Mouse (Mus musculus): ENCODE results near the gene Jak2. TPM values are rescaled to one million over a fixed set of nuclear protein-coding genes. Genes with fewer than 3 reads are reported as not detected.

Jak2 gene
- polyA plus RNA-seq, 1 experiment, result 1.7 TPM

DNA sequence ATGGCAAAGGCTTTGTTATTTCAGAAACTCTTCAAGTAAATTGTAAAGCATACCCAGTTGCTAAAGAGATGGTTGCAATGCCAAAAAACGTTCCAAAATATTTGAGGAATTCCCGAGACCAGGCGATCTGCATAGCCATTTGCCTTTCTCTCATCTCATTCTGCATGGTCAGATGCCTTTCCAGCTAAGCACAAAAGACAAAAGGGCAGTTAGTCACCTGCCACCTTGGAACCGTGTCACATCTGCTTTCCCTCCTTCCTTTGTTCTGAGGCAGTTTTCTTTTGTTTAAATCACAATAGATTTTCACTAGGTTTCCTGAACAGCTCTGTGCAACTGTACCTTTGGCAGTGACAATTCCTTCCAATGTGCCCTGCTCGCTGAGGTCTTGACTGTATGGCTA is 99.4 kb downstream of the Jak2 start:
- no peak for TF ChIP-seq POLR2A (IDR thresholded peaks at IDR 0.05; ENCODE audit: control insufficient read depth, low read depth, low read length)
- no peak for TF ChIP-seq CTCF (IDR thresholded peaks at IDR 0.05; ENCODE audit: control insufficient read depth, insufficient read depth, insufficient replicate concordance, low read depth, low read length)
- no peak overlapping the region for H3K4me3 ChIP-seq (ENCODE audit: control insufficient read depth, low read depth, low read length)
- no peaks in the 10 kb centered on the region for H3K27me3 ChIP-seq (ENCODE audit: control insufficient read depth, insufficient read depth, low read length)
- no peak overlapping the region for H3K27ac ChIP-seq (ENCODE audit: control insufficient read depth, insufficient read depth, low read depth, low read length)
- H3K36me3 ChIP-seq (ENCODE audit: control insufficient read depth, insufficient read depth, low read length), result no peaks in the 10 kb centered on the region
- H3K4me1 ChIP-seq (ENCODE audit: control insufficient read depth, insufficient read depth, low read length), result no peaks in the 10 kb centered on the region; the same call in 1 of the 2 replicates

DNA sequence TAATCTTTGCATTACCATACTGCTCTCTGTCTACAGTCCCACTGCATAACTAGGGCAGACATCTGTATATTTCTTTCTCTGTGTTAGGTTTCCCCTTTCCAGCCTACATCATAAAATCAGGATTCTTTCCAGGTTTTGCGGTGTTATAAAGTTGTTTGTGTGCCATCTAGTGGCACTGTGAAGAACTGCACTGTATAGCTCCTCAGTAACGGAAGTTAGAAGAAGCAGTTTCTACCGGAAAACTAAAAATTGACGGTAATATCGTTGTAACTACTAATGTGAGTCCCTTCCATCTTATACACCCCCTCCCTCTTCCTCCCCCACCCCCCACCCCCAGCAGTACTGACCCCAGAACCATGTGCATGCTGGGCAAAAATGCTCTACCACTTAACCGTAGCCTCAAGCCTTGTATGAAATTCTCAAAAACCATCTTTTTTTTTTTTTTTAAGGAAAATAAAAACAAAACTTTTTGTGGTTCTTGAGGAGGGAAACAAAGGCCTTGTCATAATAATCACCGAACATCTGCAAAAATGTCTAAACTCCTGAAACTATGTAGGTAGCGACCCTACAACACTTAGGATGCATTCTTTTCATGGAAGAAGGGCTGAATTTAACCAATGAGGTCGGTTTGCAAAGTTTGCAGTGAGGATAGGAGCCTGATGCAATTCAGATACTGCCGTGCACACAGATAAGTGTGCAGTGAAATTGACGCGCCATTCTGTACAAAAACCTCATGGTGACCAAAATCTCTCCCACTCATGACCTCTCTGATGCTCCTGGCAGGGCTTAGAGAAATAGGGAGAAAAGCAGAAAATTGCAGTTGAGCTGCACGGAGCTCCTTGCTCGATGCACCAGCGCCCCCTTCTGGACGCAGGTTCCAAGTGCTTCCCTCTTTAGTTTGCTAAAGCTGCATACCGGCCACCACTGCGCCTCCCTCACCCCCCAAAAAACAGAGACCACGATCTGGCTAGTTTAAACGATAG is 103.6 kb downstream of the Jak2 start:
- TF ChIP-seq CTCF (IDR thresholded peaks at IDR 0.05; ENCODE audit: control insufficient read depth, insufficient read depth, insufficient replicate concordance, low read depth, low read length) (peak; percentile 95), POLR2A (IDR thresholded peaks at IDR 0.05; ENCODE audit: control insufficient read depth, low read depth, low read length) (no peak)
- Histone ChIP-seq H3K27ac (ENCODE audit: control insufficient read depth, insufficient read depth, low read depth, low read length) (no peak overlapping the region), H3K36me3 (ENCODE audit: control insufficient read depth, insufficient read depth, low read length) (no peaks in the 10 kb centered on the region)

DNA sequence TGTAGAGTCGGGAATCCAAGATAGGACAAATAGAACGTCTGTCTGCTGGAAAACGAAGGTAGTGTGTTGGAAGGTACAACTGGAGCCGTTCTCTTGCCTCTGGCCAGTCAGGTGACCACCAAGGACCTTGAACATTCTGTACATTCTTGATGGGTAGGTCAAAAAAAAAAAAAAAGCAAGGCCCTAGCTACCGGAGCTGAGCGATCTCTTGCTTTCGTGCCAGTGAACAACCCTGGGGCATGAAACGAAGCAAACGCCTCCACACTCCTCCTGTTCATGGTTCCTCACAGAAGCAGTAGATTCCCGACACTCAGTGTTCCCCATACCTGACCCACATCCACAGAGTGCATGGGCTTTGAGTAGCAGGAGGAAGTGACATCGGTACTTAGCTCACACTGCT is 104.7 kb downstream of the Jak2 start:
- TF ChIP-seq POLR2A (IDR thresholded peaks at IDR 0.05; ENCODE audit: control insufficient read depth, low read depth, low read length) (no peak), CTCF (IDR thresholded peaks at IDR 0.05; ENCODE audit: control insufficient read depth, insufficient read depth, insufficient replicate concordance, low read depth, low read length) (no peak)
- Histone ChIP-seq H3K27me3 (ENCODE audit: control insufficient read depth, insufficient read depth, low read length) (no peaks in the 10 kb centered on the region), H3K4me3 (ENCODE audit: control insufficient read depth, low read depth, low read length) (no peak overlapping the region), H3K27ac (ENCODE audit: control insufficient read depth, insufficient read depth, low read depth, low read length) (no peak overlapping the region), H3K36me3 (ENCODE audit: control insufficient read depth, insufficient read depth, low read length) (no peaks in the 10 kb centered on the region), H3K4me1 (ENCODE audit: control insufficient read depth, insufficient read depth, low read length) (peaks cover 2% of the 10 kb centered on the region)

More for the DNA sequence above, 103.6 kb downstream of the Jak2 start:
- H3K27me3 ChIP-seq (ENCODE audit: control insufficient read depth, insufficient read depth, low read length), result no peaks in the 10 kb centered on the region
- H3K4me3 ChIP-seq (ENCODE audit: control insufficient read depth, low read depth, low read length), result peak overlapping the region; percentile 17; the same call in 1 of the 2 replicates
- H3K4me1 ChIP-seq (ENCODE audit: control insufficient read depth, insufficient read depth, low read length), result peaks cover 2% of the 10 kb centered on the region

DNA sequence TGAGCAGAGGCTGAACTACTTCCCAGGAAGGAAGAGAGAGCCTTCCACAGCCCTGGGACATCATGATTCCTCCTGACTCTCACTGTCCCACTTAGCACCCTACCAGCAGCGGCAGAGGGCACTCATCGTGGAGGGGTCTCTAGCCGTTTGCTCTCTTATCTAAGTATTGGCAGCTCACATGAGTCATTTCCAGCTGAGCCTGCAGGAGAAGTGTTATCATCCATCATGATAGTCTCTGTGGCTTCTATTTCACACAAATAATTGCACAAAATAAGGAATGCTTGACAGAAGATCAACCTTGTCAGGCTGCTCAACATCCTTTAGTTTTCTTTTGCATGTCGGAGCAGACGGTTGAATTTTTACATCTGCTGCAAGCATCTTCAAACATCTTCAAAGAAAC is 108.6 kb downstream of the Jak2 start:
- peaks cover 6% of the 10 kb centered on the region for H3K4me1 ChIP-seq (ENCODE audit: control insufficient read depth, insufficient read depth, low read length)
- TF ChIP-seq CTCF (IDR thresholded peaks at IDR 0.05; ENCODE audit: control insufficient read depth, insufficient read depth, insufficient replicate concordance, low read depth, low read length) (no peak), POLR2A (IDR thresholded peaks at IDR 0.05; ENCODE audit: control insufficient read depth, low read depth, low read length) (no peak)
- no peak overlapping the region for H3K27ac ChIP-seq (ENCODE audit: control insufficient read depth, insufficient read depth, low read depth, low read length)
- H3K27me3 ChIP-seq (ENCODE audit: control insufficient read depth, insufficient read depth, low read length), result no peaks in the 10 kb centered on the region
- no peaks in the 10 kb centered on the region for H3K36me3 ChIP-seq (ENCODE audit: control insufficient read depth, insufficient read depth, low read length)
- no peak overlapping the region for H3K4me3 ChIP-seq (ENCODE audit: control insufficient read depth, low read depth, low read length)

DNA sequence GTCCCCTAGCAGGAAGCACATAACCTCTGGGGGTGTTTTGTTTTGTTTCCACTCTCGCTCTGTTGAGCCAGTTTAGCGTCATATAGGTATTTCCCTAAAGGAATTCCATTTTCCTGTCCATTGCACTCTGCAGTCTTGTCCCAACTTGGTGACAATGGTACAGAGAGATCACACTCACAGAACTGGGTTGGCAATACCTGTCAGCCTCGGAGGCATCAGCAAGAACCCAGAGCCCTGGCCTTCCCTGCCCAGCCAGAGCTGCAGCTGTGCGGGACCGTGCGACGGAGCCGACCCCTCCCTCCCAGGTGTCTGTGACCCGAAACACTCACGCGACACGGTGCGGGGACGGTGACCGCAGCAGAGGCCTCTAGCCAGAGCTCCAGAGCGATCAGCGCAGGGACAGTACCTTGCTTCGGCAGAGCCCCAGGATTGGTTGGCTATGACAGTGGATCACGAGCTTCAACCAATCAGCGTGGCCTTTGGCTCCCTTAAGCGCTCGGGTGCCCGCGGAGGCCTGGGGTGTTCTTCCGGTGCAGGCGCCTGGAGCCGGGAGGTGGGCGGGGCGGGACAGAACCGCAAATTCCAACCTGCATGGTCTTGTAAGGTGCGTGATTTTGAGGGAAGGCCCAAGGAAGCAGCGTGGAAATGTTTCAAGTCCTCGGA is 110.0 kb downstream of the Jak2 start:
- Histone ChIP-seq H3K27me3 (ENCODE audit: control insufficient read depth, insufficient read depth, low read length) (no peaks in the 10 kb centered on the region), H3K27ac (ENCODE audit: control insufficient read depth, insufficient read depth, low read depth, low read length) (peak overlapping the region; percentile 12; the same call in 1 of the 2 replicates), H3K36me3 (ENCODE audit: control insufficient read depth, insufficient read depth, low read length) (no peaks in the 10 kb centered on the region), H3K4me3 (ENCODE audit: control insufficient read depth, low read depth, low read length) (peak overlapping the region; percentile 87), H3K4me1 (ENCODE audit: control insufficient read depth, insufficient read depth, low read length) (peaks cover 4% of the 10 kb centered on the region; the same call in 1 of the 2 replicates)
- peak; percentile 57 for TF ChIP-seq POLR2A (IDR thresholded peaks at IDR 0.05; ENCODE audit: control insufficient read depth, low read depth, low read length)
- no peak for TF ChIP-seq CTCF (IDR thresholded peaks at IDR 0.05; ENCODE audit: control insufficient read depth, insufficient read depth, insufficient replicate concordance, low read depth, low read length)

DNA sequence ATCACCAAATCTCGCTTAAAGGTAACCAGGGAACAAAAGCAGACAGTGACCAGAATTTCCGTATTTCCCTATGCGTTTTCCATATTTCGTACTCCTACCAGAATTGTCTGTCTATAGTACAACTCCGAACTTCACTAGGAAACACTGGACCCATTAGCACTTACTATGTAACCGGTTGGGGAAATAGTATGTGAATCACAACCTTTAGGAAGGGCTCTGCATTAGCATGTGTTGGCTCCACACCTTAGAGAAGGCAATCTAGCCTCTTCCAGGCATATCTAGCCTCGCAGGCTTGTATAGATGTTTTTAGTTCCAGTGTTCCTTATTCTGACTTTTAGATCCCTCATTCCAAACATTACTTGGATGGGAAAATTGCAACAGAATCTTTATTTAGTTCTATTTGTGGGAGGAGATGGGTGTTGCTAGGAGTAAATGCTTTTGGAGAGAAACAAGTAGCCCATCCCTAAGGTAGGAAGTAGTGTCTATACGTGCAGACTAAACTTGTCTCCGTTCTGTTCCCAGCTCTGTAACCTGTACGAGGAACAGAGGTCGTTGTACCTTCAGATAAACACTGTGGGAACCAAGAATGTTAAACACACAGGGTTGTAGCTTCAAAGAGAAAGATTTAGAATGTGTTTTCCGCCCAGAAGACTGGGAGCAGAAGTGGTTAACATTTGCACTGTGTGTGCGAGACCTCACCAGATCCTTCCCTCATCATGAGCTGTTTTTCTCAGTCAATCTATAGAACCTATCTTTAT is 110.7 kb downstream of the Jak2 start:
- H3K4me3 ChIP-seq (ENCODE audit: control insufficient read depth, low read depth, low read length), result peak overlapping the region; percentile 87
- H3K4me1 ChIP-seq (ENCODE audit: control insufficient read depth, insufficient read depth, low read length), result peaks cover 10% of the 10 kb centered on the region
- H3K27ac ChIP-seq (ENCODE audit: control insufficient read depth, insufficient read depth, low read depth, low read length), result no peak overlapping the region
- H3K36me3 ChIP-seq (ENCODE audit: control insufficient read depth, insufficient read depth, low read length), result no peaks in the 10 kb centered on the region
- no peaks in the 10 kb centered on the region for H3K27me3 ChIP-seq (ENCODE audit: control insufficient read depth, insufficient read depth, low read length)
- TF ChIP-seq POLR2A (IDR thresholded peaks at IDR 0.05; ENCODE audit: control insufficient read depth, low read depth, low read length) (no peak), CTCF (IDR thresholded peaks at IDR 0.05; ENCODE audit: control insufficient read depth, insufficient read depth, insufficient replicate concordance, low read depth, low read length) (no peak)

Other genes with a start within 250 kb of the Jak2 start
- gene Ak3, start 203.9 kb upstream of the Jak2 start, polyA plus RNA-seq (2012; rRNA removed), result 13.2 and 13.6 TPM in 2 replicates
- 4.7 and 5.8 TPM in 2 replicates for gene Rcl1, start 150.5 kb upstream of the Jak2 start, polyA plus RNA-seq (2012; rRNA removed)
- 248 and 302 TPM in 2 replicates for gene Insl6, start 73.5 kb downstream of the Jak2 start, polyA plus RNA-seq (2012; rRNA removed)
- not detected in 2 replicates for gene Rln1, start 82.8 kb downstream of the Jak2 start, polyA plus RNA-seq (2012; rRNA removed)
- 4.9 TPM in 2 replicates for gene Plgrkt, start 115.6 kb downstream of the Jak2 start, polyA plus RNA-seq (2012; rRNA removed)
- 0.88 and 1.3 TPM in 2 replicates for gene Cd274, start 115.6 kb downstream of the Jak2 start, polyA plus RNA-seq (2012; rRNA removed)
- 0.19 and 0.46 TPM in 2 replicates for gene Pdcd1lg2, start 159.1 kb downstream of the Jak2 start, polyA plus RNA-seq (2012; rRNA removed)

Measured in testis, adult 2 months (tissue).